In the genomic region with DNA sequence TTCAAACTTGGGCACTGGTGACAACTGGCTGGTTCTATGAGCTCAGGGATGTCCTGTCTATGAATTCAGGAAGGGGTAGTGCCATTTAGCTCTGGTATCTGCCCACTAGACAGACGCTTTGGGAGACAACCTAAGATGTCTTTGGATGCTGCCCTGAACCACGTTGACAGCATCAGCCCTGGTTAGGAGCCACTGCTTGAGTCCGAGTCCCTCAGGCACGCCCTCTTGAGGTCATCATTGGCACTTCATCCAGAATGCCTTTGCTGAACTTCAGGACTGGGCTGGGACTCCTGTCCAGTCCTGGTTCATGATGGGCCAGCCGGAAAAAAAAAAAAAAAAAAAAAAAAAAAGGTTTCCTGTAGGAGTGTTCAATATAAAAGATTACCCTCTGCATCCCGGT, we compare ENCODE assay signal across 20 mouse cellular contexts. TPM values are rescaled to one million over a fixed set of nuclear protein-coding genes. Genes with fewer than 3 reads are reported as not detected.
A peak's percentile ranks its signal among the peaks of the same experiment; 100 is the strongest.
DNase-seq lines count a peak whose midpoint lies in the region; ATAC-seq and TF ChIP-seq lines count a peak whose summit lies in the region.
"Had no signal": no experiment of that assay in that cellular context is flagged by ENCODE, and none has a peak within 500 bp of the region (broad histone marks: within the 10 kb centered on the region; RNA-seq: fewer than 3 reads in every experiment).

No protein-coding gene starts in this region.

- no peak for TF ChIP-seq POLR2A in cortical plate, adult 2 months (IDR thresholded peaks at IDR 0.05; ENCODE audit: extremely low read depth, insufficient read depth, low read length)

- no peaks in the 10 kb centered on the region for H3K4me1 ChIP-seq in hindbrain, postnatal 0 days (ENCODE audit: insufficient read depth, low read length)
- H3K4me1 ChIP-seq in hindbrain, embryonic 11.5 days (replicated peaks; ENCODE audit: control insufficient read depth, insufficient read depth, low read length), result no peaks in the 10 kb centered on the region
- peaks cover 5% of the 10 kb centered on the region; the same call in 1 of the 2 replicates for H3K4me1 ChIP-seq in lung, embryonic 14.5 days (ENCODE audit: insufficient read depth)
- no peaks in the 10 kb centered on the region for H3K4me1 ChIP-seq in cortical plate, adult 2 months (ENCODE audit: control insufficient read depth, insufficient read depth, low read length)
- H3K4me1 ChIP-seq: hindbrain, embryonic 15.5 days had no signal

- peaks cover 54% of the 10 kb centered on the region for H3K27me3 ChIP-seq in hindbrain, postnatal 0 days (ENCODE audit: insufficient read depth, low read length)
- H3K27me3 ChIP-seq in hindbrain, embryonic 11.5 days (ENCODE audit: control insufficient read depth, insufficient read depth, low read length), result peaks cover 77% of the 10 kb centered on the region
- peaks cover 24% of the 10 kb centered on the region for H3K27me3 ChIP-seq in lung, embryonic 14.5 days (ENCODE audit: insufficient read depth, low read length)

- no peak overlapping the region for H3K4me2 ChIP-seq in hindbrain, postnatal 0 days (ENCODE audit: low read depth, low read length)
- H3K4me2 ChIP-seq in hindbrain, embryonic 11.5 days (replicated peaks; ENCODE audit: low read depth, low read length), result no peak overlapping the region
- H3K4me2 ChIP-seq in lung, embryonic 14.5 days, result no peak overlapping the region
- H3K4me2 ChIP-seq: hindbrain, embryonic 15.5 days; limb, embryonic 15.5 days; midbrain, embryonic 13.5 days had no signal

- H3K9ac ChIP-seq in hindbrain, postnatal 0 days (replicated peaks; ENCODE audit: low read length), result no peak overlapping the region
- H3K9ac ChIP-seq in hindbrain, embryonic 11.5 days (ENCODE audit: low read depth, low read length), result no peak overlapping the region
- no peak overlapping the region for H3K9ac ChIP-seq in lung, embryonic 14.5 days
- H3K9ac ChIP-seq: hindbrain, embryonic 15.5 days; limb, embryonic 15.5 days; midbrain, embryonic 13.5 days had no signal

- no peak for DNase-seq in hindbrain, postnatal 0 days (ENCODE audit: low spot score)
- DNase-seq in hindbrain, embryonic 11.5 days (ENCODE audit: low spot score), result no peak
- DNase-seq in lung, embryonic 14.5 days, result no peak
- DNase-seq in lung, postnatal 25 days (ENCODE audit: low spot score), result no peak
- DNase-seq in ES-CJ7 (ENCODE audit: low read depth, low spot score), result peak; percentile 56
- DNase-seq in left cerebral cortex, adult 8-10 months (ENCODE audit: low spot score in 2 of 2), result no peak
- DNase-seq: cerebellum, adult 9-11 months; gastrocnemius, postnatal 14 days; heart, postnatal 14 days; kidney, adult 8-10 months; lung, postnatal 10 days; right cerebral cortex, postnatal 25 days; thymus, adult 2 months had no signal

- no peak overlapping the region for H3K27ac ChIP-seq in hindbrain, postnatal 0 days
- H3K27ac ChIP-seq in hindbrain, embryonic 11.5 days (ENCODE audit: low read depth, low read length), result no peak overlapping the region
- H3K27ac ChIP-seq in lung, embryonic 14.5 days (ENCODE audit: low read depth), result no peak overlapping the region
- no peak overlapping the region for H3K27ac ChIP-seq in cortical plate, adult 2 months (ENCODE audit: insufficient read depth, low read length)
- H3K27ac ChIP-seq: hindbrain, embryonic 15.5 days; limb, embryonic 15.5 days; midbrain, embryonic 13.5 days had no signal

- no peak for ATAC-seq in hindbrain, postnatal 0 days
- no peak for ATAC-seq in hindbrain, embryonic 11.5 days (ENCODE audit: low FRiP score)
- no peak for ATAC-seq in lung, embryonic 14.5 days (ENCODE audit: insufficient read depth)
- ATAC-seq: CD4-positive, CD25-positive, alpha-beta regulatory T cell, adult 4 months; forebrain, embryonic 16.5 days; midbrain, embryonic 13.5 days had no signal

- no peaks in the 10 kb centered on the region for H3K36me3 ChIP-seq in hindbrain, postnatal 0 days (ENCODE audit: insufficient read depth, low read length)
- H3K36me3 ChIP-seq in hindbrain, embryonic 11.5 days (ENCODE audit: control insufficient read depth, insufficient read depth, low read length), result no peaks in the 10 kb centered on the region
- H3K36me3 ChIP-seq in lung, embryonic 14.5 days (ENCODE audit: insufficient read depth), result no peaks in the 10 kb centered on the region
- H3K36me3 ChIP-seq: hindbrain, embryonic 15.5 days; limb, embryonic 15.5 days; midbrain, embryonic 13.5 days had no signal

- peak; percentile 41 for TF ChIP-seq CTCF in hindbrain, postnatal 0 days (IDR thresholded peaks at IDR 0.05; ENCODE audit: low read depth)
- TF ChIP-seq CTCF in lung, embryonic 14.5 days (IDR thresholded peaks at IDR 0.05; ENCODE audit: low read depth), result peak; percentile 40
- 0 out of 2 replicates have a peak, but pooled peaks have one; percentile 14 for TF ChIP-seq CTCF in cortical plate, adult 2 months (IDR thresholded peaks at IDR 0.05; ENCODE audit: extremely low read depth, insufficient read depth, low read length)

- H3K4me3 ChIP-seq in hindbrain, postnatal 0 days (ENCODE audit: low read length), result no peak overlapping the region
- H3K4me3 ChIP-seq in hindbrain, embryonic 11.5 days (ENCODE audit: low read depth, low read length), result no peak overlapping the region
- no peak overlapping the region for H3K4me3 ChIP-seq in lung, embryonic 14.5 days (ENCODE audit: low read depth, low read length)
- no peak overlapping the region for H3K4me3 ChIP-seq in cortical plate, adult 2 months (ENCODE audit: insufficient read depth, low read length)
- H3K4me3 ChIP-seq: erythroblast, embryonic 14.5 days; hindbrain, embryonic 15.5 days; limb, embryonic 15.5 days; midbrain, embryonic 13.5 days had no signal

- WGBS in hindbrain, postnatal 0 days, result 36% methylated on average over 6 of the region's 6 CpGs
- WGBS in hindbrain, embryonic 11.5 days, result 32% methylated on average over 6 of the region's 6 CpGs
- 29% methylated on average over 6 of the region's 6 CpGs for WGBS in lung, embryonic 14.5 days

- H3K9me3 ChIP-seq in hindbrain, postnatal 0 days (ENCODE audit: low read length), result no peaks in the 10 kb centered on the region
- H3K9me3 ChIP-seq in hindbrain, embryonic 11.5 days (ENCODE audit: control insufficient read depth, low read length), result no peaks in the 10 kb centered on the region
- H3K9me3 ChIP-seq in lung, embryonic 14.5 days (ENCODE audit: low read depth, low read length), result no peaks in the 10 kb centered on the region
- H3K9me3 ChIP-seq: hindbrain, embryonic 15.5 days; limb, embryonic 15.5 days; midbrain, embryonic 13.5 days had no signal

RNA-seq across cellular contexts. Expression of a gene that starts 22.0 kb away (rescaled TPM):
- 1.3 and 6.7 TPM in 2 replicates for total RNA-seq in hindbrain, postnatal 0 days (2014; rRNA removed)
- 2.4 and 2.9 TPM in 2 replicates for polyA plus RNA-seq in hindbrain, postnatal 0 days (2015; fragmentation: Nextera tagmentation; extraction: Ambion mirVana)
- 5.1 and 9.0 TPM in 2 replicates for polyA plus RNA-seq in hindbrain, embryonic 11.5 days (2014; fragmentation: Nextera tagmentation; extraction: Ambion mirVana)
- 82.1 and 84.8 TPM in 2 replicates for polyA plus RNA-seq in lung, embryonic 14.5 days (2014; fragmentation: Nextera tagmentation; extraction: Ambion mirVana)
- polyA plus RNA-seq in cortical plate, adult 2 months (2012; rRNA removed), result 1.8 and 1.9 TPM in 2 replicates
- total RNA-seq in left cerebral cortex, adult 8-10 months (2022), result 1 to 10 TPM; 2.2 to 4.8 (median 3.4) TPM
- polyA plus RNA-seq: erythroblast, embryonic 14.5 days had no signal
